Mouse (Mus musculus): ENCODE data around the gene Slc1a7.

GRCm38 (mm10) chr4:108057247-108057646 is 89.1 kb downstream of the Slc1a7 start:
- TF ChIP-seq ZC3H11A (IDR thresholded peaks at IDR 0.05; ENCODE audit: borderline replicate concordance, low read depth, low read length): no peak
- no peak for TF ChIP-seq ZNF384 (IDR thresholded peaks at IDR 0.05; ENCODE audit: low read depth, low read length)
- no peak for TF ChIP-seq MAFK (IDR thresholded peaks at IDR 0.05; ENCODE audit: insufficient read depth, low read depth, low read length)
- TF ChIP-seq HCFC1 (IDR thresholded peaks at IDR 0.05; ENCODE audit: borderline replicate concordance, insufficient read depth, low read length): no peak
- no peak for TF ChIP-seq CHD2 (IDR thresholded peaks at IDR 0.05; ENCODE audit: low read depth, low read length)
